Mouse (Mus musculus) cerebellum, adult 18-20 months (tissue): ENCODE results near the gene Rbfox3.

Source experiments
- DNase-seq, 2 experiments: peaks; one replicate each; pipeline ENCODE4 v3.0.0; 2021

The Rbfox3 gene

GRCm38 (mm10) chr11:118911307-118912070 lies at the start of gene Rbfox3:
TSS of gene Rbfox3 (minus strand) at chr11:118911597.
- DNase-seq, result peak; percentile 82 to 90

DNA sequence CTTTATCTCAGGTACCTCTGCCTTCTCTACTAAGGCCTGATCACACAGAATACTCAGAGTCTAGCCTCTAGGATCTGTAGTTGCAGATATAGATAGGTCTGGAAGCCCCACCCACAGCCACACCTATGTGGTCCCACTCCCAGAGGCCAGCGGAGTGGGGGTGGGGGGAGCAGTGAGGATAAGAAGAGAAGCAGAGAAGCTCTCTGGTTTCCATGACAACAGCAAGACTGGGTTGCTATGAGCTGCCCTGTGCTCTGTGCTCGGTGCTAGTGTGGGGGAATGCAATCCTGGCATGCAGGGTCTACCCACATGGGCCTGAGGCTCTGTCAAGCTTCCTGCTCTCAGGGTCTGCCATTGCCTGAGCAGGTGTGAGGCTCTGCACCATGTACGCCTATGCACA lies 49.3 kb upstream of the Rbfox3 start:
- DNase-seq, result no peak

GRCm38 (mm10) chr11:118957070-118957471 lies 45.7 kb upstream of the Rbfox3 start:
- DNase-seq, result peak; percentile 81 to 89

DNA sequence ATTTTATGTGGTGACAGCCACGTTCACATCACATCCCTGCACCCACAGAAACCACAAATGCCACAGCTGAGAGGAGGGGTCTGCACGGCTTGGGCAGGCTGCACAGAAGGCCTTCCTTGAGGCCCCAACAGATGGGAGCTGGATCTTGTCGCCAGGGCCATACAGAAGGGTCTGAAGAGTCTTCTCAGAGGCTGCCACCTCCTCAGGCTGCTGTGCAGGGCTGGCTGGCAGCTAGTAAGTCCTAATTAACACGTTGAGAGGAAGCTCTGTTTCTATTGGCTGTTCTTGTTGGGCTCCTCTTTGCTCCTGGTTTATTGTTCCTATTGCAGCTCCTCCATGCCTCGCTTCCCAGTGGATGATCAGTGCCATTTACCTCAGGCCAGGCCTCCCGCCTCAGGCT lies 43.6 kb upstream of the Rbfox3 start:
- no peak for DNase-seq

DNA sequence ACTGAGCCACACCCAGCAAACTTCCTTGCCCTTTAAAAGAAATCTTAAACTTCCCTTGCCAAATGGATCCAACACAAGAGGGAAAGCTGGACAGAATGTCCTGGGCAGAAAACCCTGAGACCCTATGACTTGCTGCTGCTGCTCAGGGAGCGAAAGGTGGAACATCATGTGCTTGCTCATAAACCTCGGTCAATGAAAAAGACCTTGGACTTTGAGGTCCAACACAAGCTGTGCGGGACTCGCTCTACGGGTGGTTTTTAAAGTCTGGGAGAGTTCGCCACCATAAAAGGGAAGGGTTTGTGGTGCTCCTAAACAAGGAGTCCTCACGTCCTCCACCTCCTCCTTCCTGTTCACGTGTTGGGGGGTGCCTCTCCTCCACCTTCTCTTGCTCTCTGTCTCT lies 34.5 kb upstream of the Rbfox3 start:
- no peak for DNase-seq

GRCm38 (mm10) chr11:118941268-118941667 lies 29.9 kb upstream of the Rbfox3 start:
- DNase-seq, result no peak

- peak; percentile 97 to 98 for DNase-seq
Observed at GRCm38 (mm10) chr11:118940539-118940938, 29.1 kb upstream of the Rbfox3 start.

- DNase-seq, result no peak
Observed at GRCm38 (mm10) chr11:118939731-118940130, 28.3 kb upstream of the Rbfox3 start.

DNA sequence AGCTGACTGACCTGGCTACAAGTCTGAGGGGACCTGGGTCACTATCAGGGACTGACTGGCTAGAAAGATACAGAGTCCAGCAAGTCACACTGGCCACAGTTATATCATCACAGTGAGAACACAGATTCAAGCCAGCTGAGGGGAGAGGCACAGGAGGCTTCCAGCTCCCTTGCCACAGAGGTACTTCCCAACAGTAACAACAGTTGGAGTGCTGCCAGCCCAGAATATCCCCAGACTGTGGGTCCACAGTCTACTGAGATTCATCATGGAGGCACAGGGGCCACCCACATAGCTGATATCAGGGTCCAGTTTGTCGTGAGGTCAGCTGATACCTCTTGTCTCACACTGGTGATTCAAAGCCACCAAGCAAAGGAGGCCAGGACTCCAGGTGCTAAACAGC lies 23.5 kb upstream of the Rbfox3 start:
- DNase-seq, result no peak

DNA sequence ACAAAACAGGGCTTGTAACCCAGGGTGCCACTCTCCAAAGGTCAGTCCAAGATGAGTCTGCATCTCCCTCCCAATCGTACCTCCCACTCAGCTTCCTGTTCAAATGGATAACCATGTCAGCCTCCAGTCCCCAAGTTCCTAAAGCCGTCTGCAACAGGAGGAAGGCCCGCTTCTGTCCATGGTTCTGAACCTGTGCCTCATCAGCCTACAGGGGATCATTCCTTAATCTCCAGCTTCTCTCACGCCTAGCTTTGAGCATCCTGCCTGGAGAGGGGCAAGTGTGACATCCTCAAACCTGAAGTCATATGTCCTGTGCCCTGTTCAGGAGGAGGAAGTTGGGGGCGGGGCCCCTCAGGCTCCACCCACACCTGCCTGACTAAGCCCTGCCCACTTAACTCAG lies 15.7 kb upstream of the Rbfox3 start:
- DNase-seq, result no peak

DNA sequence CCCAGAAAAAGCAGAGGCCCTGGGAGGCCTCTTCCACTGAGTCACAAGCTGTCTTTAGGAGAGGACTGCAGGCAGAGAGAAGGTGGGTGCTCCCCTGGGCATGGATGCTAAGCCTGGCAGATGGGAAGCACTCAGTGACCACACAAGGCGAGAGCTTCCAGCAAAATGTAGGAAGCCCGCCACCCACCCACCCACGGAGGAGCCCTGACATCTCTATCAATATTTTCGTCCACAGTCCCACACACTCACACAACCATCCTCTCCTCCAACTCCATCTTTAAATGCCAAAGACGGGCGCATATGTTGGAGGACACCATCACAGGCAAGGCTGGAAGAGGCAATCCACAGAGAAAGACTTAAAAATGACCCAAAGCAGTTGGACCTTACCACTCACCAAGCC lies 10.5 kb upstream of the Rbfox3 start:
- no peak for DNase-seq

DNA sequence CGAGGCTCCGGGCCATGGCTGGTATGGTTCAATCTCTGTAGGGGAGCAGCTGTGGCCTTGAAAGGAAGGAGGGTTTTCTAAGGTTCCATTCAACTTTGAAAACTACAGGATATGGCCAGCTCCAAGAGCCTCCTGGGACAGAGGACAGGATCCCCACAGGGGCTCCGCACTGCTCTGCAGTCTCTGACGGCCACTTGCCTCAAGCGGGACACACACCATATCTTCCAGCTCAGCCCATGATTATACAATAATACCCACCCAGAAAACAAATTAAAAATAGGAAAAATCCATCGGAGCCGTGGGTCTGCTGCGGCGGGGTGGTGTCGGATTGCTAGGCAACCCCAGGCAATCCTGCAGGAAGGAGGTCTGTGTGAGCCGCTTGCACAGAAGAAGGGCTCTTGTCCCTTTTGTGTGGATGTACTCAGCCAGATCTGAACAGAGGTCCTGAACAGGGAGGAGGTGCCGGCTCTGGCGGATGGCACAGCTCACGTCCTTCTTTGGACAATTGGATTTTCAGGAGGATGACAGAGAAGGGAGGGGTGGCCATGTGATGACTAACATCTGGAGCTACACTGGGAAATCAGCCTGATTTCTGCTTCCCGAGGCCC lies 5.1 kb upstream of the Rbfox3 start:
- DNase-seq, result no peak

DNA sequence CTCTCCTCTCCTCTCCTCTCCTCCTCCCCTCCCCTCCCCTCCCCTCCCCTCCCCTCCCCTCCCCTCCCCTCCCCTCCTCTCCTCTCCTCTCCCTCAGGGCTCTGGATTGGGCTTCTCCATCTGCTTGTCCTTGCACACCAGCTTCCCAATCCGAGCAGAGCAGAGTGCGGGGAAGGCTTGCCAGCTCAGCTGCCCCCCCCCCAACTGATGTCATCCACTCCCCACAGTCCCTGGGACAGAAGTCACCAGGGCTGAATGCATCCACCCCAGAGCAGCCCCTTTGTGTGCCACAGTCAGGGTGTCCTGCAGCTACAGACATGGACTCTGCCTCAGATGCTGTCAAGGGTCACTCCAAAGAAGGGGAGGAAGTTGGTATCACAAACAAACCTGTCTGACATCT lies 4.5 kb upstream of the Rbfox3 start:
- DNase-seq, result no peak

- DNase-seq, result peak; percentile 47 to 49
Observed at GRCm38 (mm10) chr11:118912686-118913085, 1.3 kb upstream of the Rbfox3 start.

DNA sequence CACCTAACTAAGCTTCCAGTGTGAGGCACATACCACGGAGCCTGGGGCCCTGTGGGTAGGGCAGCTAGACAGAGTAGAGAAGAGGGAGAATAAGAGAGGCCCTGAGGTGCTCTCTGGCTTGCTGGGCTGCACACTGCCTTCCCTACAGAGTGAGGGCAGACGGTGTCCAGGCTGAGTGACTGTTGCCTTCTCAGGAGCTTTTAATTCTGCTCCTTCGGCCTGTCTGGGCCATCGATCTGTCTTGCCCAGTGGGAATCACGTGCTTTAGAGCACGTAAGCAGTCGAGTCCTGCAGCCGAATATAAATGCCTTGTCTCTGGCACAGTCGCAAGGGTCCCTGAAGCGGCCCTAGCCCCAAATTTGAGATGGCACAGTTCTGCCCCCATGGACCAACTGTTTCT lies 641 bp downstream of the Rbfox3 start:
- DNase-seq, result peak; percentile 38 to 45

DNA sequence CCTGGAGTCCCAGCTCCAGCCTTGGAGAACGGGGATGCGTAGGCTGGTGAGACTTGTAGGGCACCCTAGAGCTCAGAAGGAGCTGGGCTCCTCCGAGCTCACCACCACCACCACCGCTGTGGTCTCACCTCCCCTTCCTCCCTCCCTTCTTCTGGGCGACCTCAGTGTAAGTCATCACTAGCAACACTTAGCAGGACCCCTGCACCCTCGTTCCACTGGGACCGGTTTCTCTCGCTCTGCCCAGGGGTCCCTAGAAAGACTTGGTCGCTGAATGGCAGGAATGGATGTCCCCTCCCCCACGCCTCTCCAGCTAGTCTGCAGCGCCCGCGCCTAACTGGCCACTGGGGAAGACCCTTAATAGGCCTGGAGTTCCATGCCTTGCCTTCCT lies 1.6 kb downstream of the Rbfox3 start:
- peak; percentile 61 to 69 for DNase-seq

DNA sequence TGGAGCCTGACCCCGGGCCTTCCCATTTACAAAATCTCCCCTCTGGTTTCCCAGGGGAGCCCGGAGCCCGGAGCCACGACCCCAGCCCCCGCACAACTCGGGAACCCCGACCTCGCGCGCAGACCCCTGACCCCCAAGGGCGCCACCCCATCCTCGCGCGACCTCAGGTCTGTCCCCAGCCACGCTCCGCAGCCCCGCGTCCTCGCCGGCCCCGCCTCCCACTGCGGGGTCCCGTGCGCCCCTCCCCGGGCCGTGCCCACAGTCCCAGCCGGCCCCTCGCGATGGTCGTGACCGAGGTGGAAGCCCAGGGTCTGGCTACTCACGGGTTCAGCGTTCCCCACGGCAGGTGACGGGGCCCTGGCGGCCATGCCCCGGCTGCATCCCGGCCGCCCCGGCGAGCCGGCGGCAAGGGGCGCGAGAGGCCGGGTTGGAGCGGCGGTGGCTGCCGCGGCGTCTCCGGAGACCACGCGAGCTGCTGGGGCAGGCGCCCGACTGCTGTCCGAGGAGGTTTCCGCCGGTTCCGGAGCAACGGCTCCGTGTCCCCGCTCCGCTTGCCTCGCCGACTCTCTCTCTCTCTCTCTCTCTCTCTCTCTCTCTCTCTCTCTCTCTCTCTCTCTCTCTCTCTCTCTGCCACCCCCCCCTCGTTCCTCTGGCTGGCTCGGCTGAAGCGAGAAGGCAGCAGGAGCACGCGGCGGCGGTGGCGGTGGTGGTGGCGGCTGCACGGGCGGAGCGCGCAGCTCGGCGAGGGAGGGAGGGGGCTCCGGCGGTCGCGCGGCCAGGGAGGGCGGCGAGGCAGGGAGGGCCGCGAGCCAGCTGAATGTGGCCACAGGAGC lies 2.2 kb downstream of the Rbfox3 start:
- DNase-seq, result peak; percentile 79 to 83

DNA sequence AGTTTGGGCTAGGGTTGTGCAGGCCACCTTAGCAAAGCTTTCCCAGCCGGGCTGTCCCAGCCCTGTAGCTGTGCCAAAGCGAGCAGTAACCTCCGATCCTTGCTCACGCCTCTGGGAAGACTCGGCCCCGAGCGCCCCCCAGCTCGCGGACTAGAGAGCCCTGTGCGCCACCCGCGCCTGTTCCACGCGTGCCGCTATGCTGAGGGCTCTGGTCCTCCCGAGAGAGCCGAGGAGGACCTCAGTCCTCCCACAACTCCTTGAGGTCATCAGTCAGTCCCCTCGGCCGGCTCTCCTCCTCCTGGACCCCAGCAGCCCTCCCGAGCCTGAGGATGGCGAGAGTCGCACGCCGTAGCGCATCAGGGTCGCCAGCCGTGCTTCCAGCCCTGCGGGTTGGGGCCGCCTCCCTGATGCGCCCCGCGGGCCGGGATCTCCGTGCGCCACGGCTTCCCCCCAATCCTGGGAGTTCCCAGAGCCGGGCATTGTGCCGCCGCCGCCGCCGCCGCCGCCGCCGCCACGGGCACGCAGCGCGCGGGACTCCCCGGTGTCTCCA lies 2.9 kb downstream of the Rbfox3 start:
- DNase-seq, result peak; percentile 71 to 78

- DNase-seq, result no peak
Observed at GRCm38 (mm10) chr11:118907471-118908401, 3.7 kb downstream of the Rbfox3 start.

DNA sequence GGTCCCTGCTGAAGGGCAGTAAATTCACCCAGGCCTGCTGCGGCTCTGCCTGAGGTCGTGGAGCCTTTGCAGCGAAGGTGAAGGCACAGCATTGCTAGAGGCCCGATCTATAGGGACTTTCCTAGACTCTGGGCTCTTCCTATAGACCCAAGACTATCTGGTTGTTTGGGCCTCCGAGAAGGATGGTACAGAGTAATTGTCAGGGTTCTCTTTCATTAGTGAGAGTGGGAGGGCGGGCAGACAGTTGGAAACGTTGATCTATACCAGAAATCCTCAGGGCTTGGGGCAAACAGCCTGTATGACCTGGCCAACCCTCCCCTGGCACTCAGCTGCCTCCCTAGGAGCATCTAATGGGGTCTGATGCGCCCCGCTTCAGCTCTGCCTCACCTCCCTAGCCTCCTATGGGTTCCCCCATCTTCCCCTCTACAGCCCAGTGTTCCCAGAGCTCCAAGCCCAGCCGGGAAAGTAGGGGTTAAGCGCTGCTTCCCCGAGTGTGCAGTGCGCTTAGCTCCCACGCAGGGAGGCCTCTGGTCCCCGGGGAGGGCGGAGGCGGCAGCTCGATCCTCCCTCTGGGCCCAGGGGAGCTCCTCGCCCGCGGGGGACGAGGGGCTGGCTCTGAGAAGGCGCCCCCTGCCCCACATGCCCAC lies 4.5 kb downstream of the Rbfox3 start:
- peak; percentile 60 to 67 for DNase-seq

GRCm38 (mm10) chr11:118906131-118906823 lies 5.1 kb downstream of the Rbfox3 start:
- peak; percentile 54 to 66 for DNase-seq
